Mouse (Mus musculus) heart, embryonic 15.5 days (tissue): ENCODE measurements around the gene Nceh1. TPM values are rescaled to one million over a fixed set of nuclear protein-coding genes. Genes with fewer than 3 reads are reported as not detected.
A peak's percentile ranks its signal among the peaks of the same experiment; 100 is the strongest.
"Not testable (repeated sequence)": the region's sequence is repeated elsewhere in the genome, so short reads cannot be mapped to it uniquely, and the experiment has no call there.

Experiments
- ATAC-seq: fragments of 200-750 bp; cut with Nextera tagmentation; replicated peaks from 2 replicates; pipeline ENCODE4 v1.8.0; 2017; ENCODE audit warnings: low read depth, moderate TSS enrichment; ENCODE audit not compliant: insufficient number of reproducible peaks, insufficient read depth, low FRiP score
- H3K27ac ChIP-seq: fragments of 300-500 bp; sonication (generic); 2 replicates; pipeline ENCODE4 v1.5.1; 2015; ENCODE audit warnings: mild to moderate bottlenecking, inconsistent platforms
- H3K27me3 ChIP-seq: fragments of 300-500 bp; sonication (generic); 2 replicates; pipeline ENCODE4 v1.6.1; 2015; ENCODE audit warnings: inconsistent platforms
- H3K36me3 ChIP-seq: fragments of 300-500 bp; sonication (generic); 2 replicates; pipeline ENCODE4 v1.6.1; 2015; ENCODE audit warnings: mild to moderate bottlenecking, inconsistent platforms
- H3K4me1 ChIP-seq: fragments of 300-500 bp; sonication (generic); replicated peaks from 2 replicates; pipeline ENCODE4 v1.6.1; 2015; ENCODE audit warnings: inconsistent platforms
- H3K4me2 ChIP-seq: fragments of 300-500 bp; sonication (generic); 2 replicates; pipeline ENCODE4 v1.6.1; 2015; ENCODE audit warnings: inconsistent platforms, mild to moderate bottlenecking, moderate library complexity
- H3K4me3 ChIP-seq: fragments of 300-500 bp; sonication (generic); 2 replicates; pipeline ENCODE4 v1.5.1; 2015; ENCODE audit warnings: mild to moderate bottlenecking, inconsistent platforms
- H3K9ac ChIP-seq: fragments of 300-500 bp; sonication (generic); 2 replicates; pipeline ENCODE4 v1.6.1; 2015; ENCODE audit warnings: mild to moderate bottlenecking, inconsistent platforms
- H3K9me3 ChIP-seq: fragments of 300-500 bp; sonication (generic); replicated peaks from 2 replicates; pipeline ENCODE4 v1.6.1; 2016; ENCODE audit warnings: inconsistent platforms
- WGBS: fragments of 180-500 bp; shearing (Covaris S2); methylation state at CpG from one replicate; pipeline ENCODE4 v1.1.7; 2015; ENCODE audit warnings: mixed read lengths; 5-methylcytosine and 5-hydroxymethylcytosine counted together
- polyA plus RNA-seq: library from polyadenylated mRNA; unstranded; fragments of >200 nt; fragmentation: Nextera tagmentation; extraction: Ambion mirVana; gene quantifications from 2 replicates; pipeline ENCODE4 v1.2.1, GENCODE M21; 2015

The Nceh1 gene
- polyA plus RNA-seq, 1 experiment from 2014 or later: 23.3 TPM

GRCm38 (mm10) chr3:27288301-27288700, 105.5 kb downstream of the Nceh1 start:
- no peak overlapping the region for H3K9ac ChIP-seq
- no peak overlapping the region for H3K4me3 ChIP-seq
- no peak for ATAC-seq
- 55% methylated on average over 2 of the region's 2 CpGs for WGBS
- no peak overlapping the region for H3K27ac ChIP-seq
- H3K4me1 ChIP-seq: peaks cover 12% of the 10 kb centered on the region
- no peaks in the 10 kb centered on the region; the same call in 1 of the 2 replicates for H3K27me3 ChIP-seq
- no peaks in the 10 kb centered on the region for H3K9me3 ChIP-seq
- H3K4me2 ChIP-seq: no peak overlapping the region
- no peaks in the 10 kb centered on the region for H3K36me3 ChIP-seq

DNA sequence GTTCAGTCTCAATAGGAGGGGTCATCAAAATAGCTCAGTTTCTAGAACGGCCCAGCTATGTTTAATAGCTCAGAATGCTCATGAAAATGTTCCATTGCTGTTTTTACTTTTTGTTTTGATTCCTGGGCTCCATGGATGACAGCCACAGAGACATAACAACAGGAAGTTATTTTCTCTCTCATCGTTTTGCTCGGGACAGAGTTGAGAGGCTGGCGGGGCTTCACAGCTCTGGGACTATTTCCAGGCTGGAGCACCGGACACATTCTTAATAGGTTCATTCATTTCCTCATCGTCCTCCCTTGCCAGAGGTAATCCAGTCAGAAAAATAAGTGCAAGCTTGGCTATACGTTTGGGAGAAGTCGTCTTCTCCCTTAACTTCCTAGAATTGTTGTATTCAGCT, 106.1 kb downstream of the Nceh1 start:
- no peak overlapping the region for H3K4me3 ChIP-seq
- H3K9ac ChIP-seq: no peak overlapping the region
- peak overlapping the region; percentile 40; the same call in 1 of the 2 replicates for H3K27ac ChIP-seq
- H3K36me3 ChIP-seq: no peaks in the 10 kb centered on the region
- 23% methylated on average over 8 of the region's 8 CpGs for WGBS
- H3K9me3 ChIP-seq: no peaks in the 10 kb centered on the region
- H3K27me3 ChIP-seq: no peaks in the 10 kb centered on the region; the same call in 1 of the 2 replicates
- peak overlapping the region; percentile 23; the same call in 1 of the 2 replicates for H3K4me2 ChIP-seq
- no peak for ATAC-seq
- H3K4me1 ChIP-seq: peaks cover 8% of the 10 kb centered on the region; the same call in 1 of the 2 replicates

GRCm38 (mm10) chr3:27290285-27290684, 107.5 kb downstream of the Nceh1 start:
- H3K4me3 ChIP-seq: no peak overlapping the region
- H3K36me3 ChIP-seq: no peaks in the 10 kb centered on the region
- H3K4me1 ChIP-seq: peaks cover 8% of the 10 kb centered on the region; the same call in 1 of the 2 replicates
- ATAC-seq: no peak
- H3K9me3 ChIP-seq: no peaks in the 10 kb centered on the region
- H3K9ac ChIP-seq: no peak overlapping the region
- WGBS: 86% methylated on average over 5 of the region's 5 CpGs
- H3K4me2 ChIP-seq: no peak overlapping the region
- H3K27ac ChIP-seq: no peak overlapping the region
- no peaks in the 10 kb centered on the region; the same call in 1 of the 2 replicates for H3K27me3 ChIP-seq

- H3K27ac ChIP-seq, H3K9ac ChIP-seq: not testable (repeated sequence)
- 80% methylated on average over 5 of the region's 5 CpGs for WGBS
These were observed 108.2 kb downstream of the Nceh1 start for GRCm38 (mm10) chr3:27290945-27291344.

GRCm38 (mm10) chr3:27291411-27291810, 108.6 kb downstream of the Nceh1 start:
- H3K27ac ChIP-seq, H3K9ac ChIP-seq, H3K9me3 ChIP-seq, H3K4me2 ChIP-seq, H3K4me1 ChIP-seq, H3K27me3 ChIP-seq, ATAC-seq, H3K4me3 ChIP-seq, H3K36me3 ChIP-seq: not testable (repeated sequence)
- 73% methylated on average over 4 of the region's 4 CpGs for WGBS

More at GRCm38 (mm10) chr3:27290945-27291344, 108.2 kb downstream of the Nceh1 start:
- H3K9me3 ChIP-seq, H3K4me1 ChIP-seq, H3K4me2 ChIP-seq, H3K36me3 ChIP-seq, H3K27me3 ChIP-seq, ATAC-seq, H3K4me3 ChIP-seq: not testable (repeated sequence)

DNA sequence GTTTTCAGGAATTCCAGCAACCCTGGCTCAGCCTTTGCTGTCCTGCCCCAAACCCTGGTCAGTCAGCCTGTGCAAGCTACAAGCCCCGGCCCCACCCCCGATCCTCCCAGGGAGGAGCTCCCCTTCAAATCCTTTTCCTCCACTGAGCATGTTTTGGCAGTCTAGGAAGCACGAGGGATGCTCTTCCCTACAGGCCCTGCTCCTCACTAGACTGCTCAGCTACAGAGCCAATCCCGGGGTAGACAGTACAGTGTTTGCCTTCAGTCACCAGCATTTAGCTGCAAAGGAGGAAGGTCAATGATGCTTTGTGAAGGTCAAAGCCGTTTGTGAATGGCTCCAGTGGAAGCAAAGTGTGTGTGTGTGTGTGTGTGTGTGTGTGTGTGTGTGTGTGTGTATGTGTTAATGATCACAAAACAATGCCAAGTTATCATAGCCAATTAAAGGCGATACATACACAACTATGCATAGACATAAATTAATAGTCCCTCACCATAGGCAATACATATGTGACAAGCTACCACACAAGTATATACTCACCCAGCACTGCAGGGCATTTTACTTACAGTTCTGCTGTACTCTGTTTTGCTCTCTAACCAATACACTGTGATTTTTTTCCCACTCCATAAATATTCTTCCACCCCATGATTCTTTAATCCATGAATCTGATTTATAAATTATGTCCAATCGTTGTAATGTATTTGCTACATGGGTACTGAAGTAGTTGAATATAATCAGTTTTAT, 111.0 kb downstream of the Nceh1 start:
- H3K4me2 ChIP-seq: no peak overlapping the region
- H3K27ac ChIP-seq: no peak overlapping the region
- no peak overlapping the region for H3K4me3 ChIP-seq
- H3K36me3 ChIP-seq: no peaks in the 10 kb centered on the region
- H3K9ac ChIP-seq: no peak overlapping the region
- H3K4me1 ChIP-seq: peaks cover 5% of the 10 kb centered on the region; the same call in 1 of the 2 replicates
- no peak for ATAC-seq
- 65% methylated on average over 7 of the region's 7 CpGs for WGBS
- H3K27me3 ChIP-seq: no peaks in the 10 kb centered on the region
- no peaks in the 10 kb centered on the region for H3K9me3 ChIP-seq

DNA sequence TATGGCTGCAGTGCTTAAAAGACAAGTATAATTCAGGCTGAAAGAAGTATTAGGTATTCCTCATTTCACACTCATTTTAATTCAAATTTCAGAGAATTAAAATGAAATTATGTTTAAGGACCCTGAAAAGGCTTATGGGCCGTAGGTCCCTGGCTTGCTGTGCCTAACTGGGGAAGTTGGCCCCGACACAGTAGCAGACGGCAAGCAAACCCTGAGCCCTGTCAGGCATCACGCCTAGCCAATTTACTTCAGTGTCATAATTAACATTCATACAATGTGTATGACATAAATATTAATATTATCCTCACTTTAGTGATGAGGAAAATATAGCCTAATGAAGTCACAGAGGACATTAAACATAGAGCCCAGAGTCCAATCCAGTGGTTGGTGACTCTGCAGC, 117.7 kb downstream of the Nceh1 start:
- Histone ChIP-seq H3K4me3 (no peak overlapping the region), H3K9me3 (no peaks in the 10 kb centered on the region), H3K4me1 (no peaks in the 10 kb centered on the region), H3K36me3 (no peaks in the 10 kb centered on the region), H3K27ac (no peak overlapping the region), H3K27me3 (no peaks in the 10 kb centered on the region), H3K9ac (no peak overlapping the region), H3K4me2 (no peak overlapping the region)
- ATAC-seq: no peak
- 84% methylated on average over 4 of the region's 4 CpGs for WGBS

DNA sequence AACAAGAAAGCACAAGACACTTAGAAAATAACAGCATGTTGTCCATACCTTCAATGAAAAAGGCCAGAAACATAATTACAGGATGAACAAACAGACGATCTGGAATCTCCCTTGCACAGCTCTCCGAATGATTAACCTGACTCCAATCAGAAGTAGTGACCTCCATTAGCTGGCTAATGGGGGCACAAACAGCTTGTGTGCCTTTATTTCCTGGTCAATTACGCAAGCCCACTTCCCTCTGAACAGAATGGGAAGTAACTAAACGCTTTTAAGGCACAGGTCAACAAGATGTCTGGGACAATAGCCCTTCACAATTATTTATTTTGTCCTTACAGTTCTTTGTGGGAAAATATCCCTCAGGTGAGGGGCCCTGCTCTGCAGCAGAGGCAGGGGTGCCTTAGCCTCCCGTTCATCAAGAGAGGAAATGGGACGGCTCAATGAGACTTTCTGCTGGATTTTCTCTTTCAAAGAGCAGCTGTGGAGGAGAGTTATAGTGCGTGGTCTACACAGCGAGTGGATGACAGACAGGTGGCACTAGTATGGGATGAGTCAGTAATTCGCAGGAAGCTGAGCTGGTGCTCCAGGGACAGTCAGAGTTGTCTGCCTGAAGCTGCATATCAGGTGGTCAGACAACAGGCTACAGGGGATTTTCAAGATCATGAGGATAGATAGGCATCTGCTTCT, 119.7 kb downstream of the Nceh1 start:
- no peaks in the 10 kb centered on the region for H3K4me1 ChIP-seq
- no peaks in the 10 kb centered on the region for H3K36me3 ChIP-seq
- H3K27me3 ChIP-seq: no peaks in the 10 kb centered on the region
- H3K9ac ChIP-seq: no peak overlapping the region
- no peak for ATAC-seq
- H3K27ac ChIP-seq: no peak overlapping the region
- no peak overlapping the region for H3K4me3 ChIP-seq
- 74% methylated on average over 9 of the region's 9 CpGs for WGBS
- no peak overlapping the region for H3K4me2 ChIP-seq
- no peaks in the 10 kb centered on the region for H3K9me3 ChIP-seq

DNA sequence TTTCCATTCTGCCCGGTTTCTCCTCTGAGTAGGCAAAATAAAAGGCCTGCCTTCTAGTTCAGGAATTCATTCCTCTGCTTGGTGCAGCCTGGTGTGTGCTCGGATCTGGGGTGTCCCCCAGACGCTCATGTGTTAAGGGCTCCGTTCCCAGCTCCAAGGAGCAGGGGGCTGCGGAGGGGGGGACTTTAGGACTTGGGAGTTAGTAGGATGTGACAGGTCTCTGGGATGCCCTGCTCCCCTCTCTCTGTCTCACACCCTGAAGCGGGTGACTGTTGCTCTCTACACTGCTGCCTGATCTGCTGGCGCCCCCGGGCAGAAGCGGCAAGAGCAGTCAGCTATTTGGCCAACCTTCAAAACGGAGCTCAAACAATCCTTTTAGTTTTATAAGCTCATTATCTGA, 124.0 kb downstream of the Nceh1 start:
- WGBS: 78% methylated on average over 10 of the region's 10 CpGs
- Histone ChIP-seq H3K9ac (no peak overlapping the region), H3K27me3 (no peaks in the 10 kb centered on the region), H3K27ac (no peak overlapping the region), H3K4me2 (no peak overlapping the region), H3K36me3 (no peaks in the 10 kb centered on the region), H3K9me3 (no peaks in the 10 kb centered on the region), H3K4me1 (no peaks in the 10 kb centered on the region), H3K4me3 (no peak overlapping the region)
- no peak for ATAC-seq

DNA sequence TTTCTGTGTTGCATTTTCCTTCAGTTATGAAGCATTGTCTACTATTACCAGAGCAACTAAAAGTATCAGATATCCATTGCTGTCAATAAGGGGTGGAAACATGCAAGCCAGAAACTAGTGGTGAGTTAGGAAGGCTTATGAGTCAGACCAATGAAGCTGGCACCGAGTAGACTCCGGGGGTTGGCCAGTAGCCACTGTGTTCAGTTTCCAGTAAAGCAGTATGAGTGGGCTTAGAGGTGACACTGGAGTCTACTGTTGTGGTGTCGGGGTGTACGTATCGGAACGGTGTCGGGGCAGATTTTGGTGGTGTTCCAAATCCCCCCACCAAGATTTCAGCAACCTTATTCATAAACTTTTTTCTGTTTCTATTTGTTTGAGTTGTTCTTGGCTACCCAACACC, 128.2 kb downstream of the Nceh1 start:
- no peak overlapping the region for H3K4me3 ChIP-seq
- no peak overlapping the region for H3K9ac ChIP-seq
- H3K4me1 ChIP-seq: no peaks in the 10 kb centered on the region
- no peaks in the 10 kb centered on the region for H3K27me3 ChIP-seq
- no peak overlapping the region for H3K4me2 ChIP-seq
- no peaks in the 10 kb centered on the region for H3K36me3 ChIP-seq
- H3K27ac ChIP-seq: no peak overlapping the region
- WGBS: 89% methylated on average over 7 of the region's 7 CpGs
- no peak for ATAC-seq
- H3K9me3 ChIP-seq: no peaks in the 10 kb centered on the region

- Histone ChIP-seq H3K9me3 (no peaks in the 10 kb centered on the region), H3K4me2 (no peak overlapping the region), H3K9ac (no peak overlapping the region), H3K36me3 (no peaks in the 10 kb centered on the region), H3K4me3 (no peak overlapping the region), H3K4me1 (no peaks in the 10 kb centered on the region; the same call in 1 of the 2 replicates), H3K27ac (no peak overlapping the region), H3K27me3 (no peaks in the 10 kb centered on the region)
- ATAC-seq: no peak
- 89% methylated on average over 4 of the region's 4 CpGs for WGBS
These were observed 128.7 kb downstream of the Nceh1 start for GRCm38 (mm10) chr3:27311475-27311874.
